Mouse (Mus musculus): Measurements from ENCODE around the gene Serbp1. TPM values are rescaled to one million over a fixed set of nuclear protein-coding genes. Genes with fewer than 3 reads are reported as not detected.

Serbp1 gene
- polyA plus RNA-seq, 1 experiment, result 331 TPM

GRCm38 (mm10) chr6:67268983-67269382 is 31.0 kb downstream of the Serbp1 start:
- no peak for TF ChIP-seq CTCF (IDR thresholded peaks at IDR 0.05; ENCODE audit: borderline replicate concordance, extremely low read depth, insufficient read depth, insufficient read length)
- no peak for DNase-seq (ENCODE audit: low read depth)

GRCm38 (mm10) chr6:67269459-67269858 is 31.5 kb downstream of the Serbp1 start:
- DNase-seq (ENCODE audit: low read depth), result no peak
- TF ChIP-seq CTCF (IDR thresholded peaks at IDR 0.05; ENCODE audit: borderline replicate concordance, extremely low read depth, insufficient read depth, insufficient read length), result no peak
- TF ChIP-seq POLR2A (IDR thresholded peaks at IDR 0.05; ENCODE audit: borderline replicate concordance, extremely low read depth, insufficient read depth, insufficient read length, poor library complexity, severe bottlenecking), result no peak

- no peak for TF ChIP-seq POLR2A (IDR thresholded peaks at IDR 0.05; ENCODE audit: borderline replicate concordance, extremely low read depth, insufficient read depth, insufficient read length, poor library complexity, severe bottlenecking)
- TF ChIP-seq CTCF (IDR thresholded peaks at IDR 0.05; ENCODE audit: borderline replicate concordance, extremely low read depth, insufficient read depth, insufficient read length), result no peak
- DNase-seq (ENCODE audit: low read depth), result no peak
Observed at GRCm38 (mm10) chr6:67277944-67278343, 40.0 kb downstream of the Serbp1 start.

GRCm38 (mm10) chr6:67281614-67282197 is 43.7 kb downstream of the Serbp1 start:
- TF ChIP-seq CTCF (IDR thresholded peaks at IDR 0.05; ENCODE audit: borderline replicate concordance, extremely low read depth, insufficient read depth, insufficient read length) (no peak), POLR2A (IDR thresholded peaks at IDR 0.05; ENCODE audit: borderline replicate concordance, extremely low read depth, insufficient read depth, insufficient read length, poor library complexity, severe bottlenecking) (no peak)
- DNase-seq (ENCODE audit: low read depth), result no peak

GRCm38 (mm10) chr6:67282897-67283296 is 44.9 kb downstream of the Serbp1 start:
- TF ChIP-seq POLR2A (IDR thresholded peaks at IDR 0.05; ENCODE audit: borderline replicate concordance, extremely low read depth, insufficient read depth, insufficient read length, poor library complexity, severe bottlenecking), result no peak
- TF ChIP-seq CTCF (IDR thresholded peaks at IDR 0.05; ENCODE audit: borderline replicate concordance, extremely low read depth, insufficient read depth, insufficient read length), result no peak
- DNase-seq (ENCODE audit: low read depth), result no peak

GRCm38 (mm10) chr6:67292042-67292623 is 54.2 kb downstream of the Serbp1 start:
- TF ChIP-seq CTCF (IDR thresholded peaks at IDR 0.05; ENCODE audit: borderline replicate concordance, extremely low read depth, insufficient read depth, insufficient read length) (no peak), POLR2A (IDR thresholded peaks at IDR 0.05; ENCODE audit: borderline replicate concordance, extremely low read depth, insufficient read depth, insufficient read length, poor library complexity, severe bottlenecking) (no peak)
- DNase-seq (ENCODE audit: low read depth), result no peak

- peak; percentile 16 for DNase-seq (ENCODE audit: low read depth)
- TF ChIP-seq POLR2A (IDR thresholded peaks at IDR 0.05; ENCODE audit: borderline replicate concordance, extremely low read depth, insufficient read depth, insufficient read length, poor library complexity, severe bottlenecking) (no peak), CTCF (IDR thresholded peaks at IDR 0.05; ENCODE audit: borderline replicate concordance, extremely low read depth, insufficient read depth, insufficient read length) (no peak)
Observed at GRCm38 (mm10) chr6:67296126-67296525, 58.1 kb downstream of the Serbp1 start.

GRCm38 (mm10) chr6:67298742-67299141 is 60.8 kb downstream of the Serbp1 start:
- TF ChIP-seq CTCF (IDR thresholded peaks at IDR 0.05; ENCODE audit: borderline replicate concordance, extremely low read depth, insufficient read depth, insufficient read length) (no peak), POLR2A (IDR thresholded peaks at IDR 0.05; ENCODE audit: borderline replicate concordance, extremely low read depth, insufficient read depth, insufficient read length, poor library complexity, severe bottlenecking) (no peak)
- DNase-seq (ENCODE audit: low read depth), result no peak

GRCm38 (mm10) chr6:67300300-67300699 is 62.3 kb downstream of the Serbp1 start:
- DNase-seq (ENCODE audit: low read depth), result no peak
- no peak for TF ChIP-seq POLR2A (IDR thresholded peaks at IDR 0.05; ENCODE audit: borderline replicate concordance, extremely low read depth, insufficient read depth, insufficient read length, poor library complexity, severe bottlenecking)
- TF ChIP-seq CTCF (IDR thresholded peaks at IDR 0.05; ENCODE audit: borderline replicate concordance, extremely low read depth, insufficient read depth, insufficient read length), result no peak

- TF ChIP-seq CTCF (IDR thresholded peaks at IDR 0.05; ENCODE audit: borderline replicate concordance, extremely low read depth, insufficient read depth, insufficient read length), result no peak
- no peak for TF ChIP-seq POLR2A (IDR thresholded peaks at IDR 0.05; ENCODE audit: borderline replicate concordance, extremely low read depth, insufficient read depth, insufficient read length, poor library complexity, severe bottlenecking)
- peak; percentile 59 for DNase-seq (ENCODE audit: low read depth)
Observed at GRCm38 (mm10) chr6:67300710-67301163, 62.8 kb downstream of the Serbp1 start.

- no peak for TF ChIP-seq POLR2A (IDR thresholded peaks at IDR 0.05; ENCODE audit: borderline replicate concordance, extremely low read depth, insufficient read depth, insufficient read length, poor library complexity, severe bottlenecking)
- TF ChIP-seq CTCF (IDR thresholded peaks at IDR 0.05; ENCODE audit: borderline replicate concordance, extremely low read depth, insufficient read depth, insufficient read length), result no peak
- no peak for DNase-seq (ENCODE audit: low read depth)
Observed at GRCm38 (mm10) chr6:67301230-67301629, 63.3 kb downstream of the Serbp1 start.

- no peak for DNase-seq (ENCODE audit: low read depth)
- TF ChIP-seq POLR2A (IDR thresholded peaks at IDR 0.05; ENCODE audit: borderline replicate concordance, extremely low read depth, insufficient read depth, insufficient read length, poor library complexity, severe bottlenecking) (no peak), CTCF (IDR thresholded peaks at IDR 0.05; ENCODE audit: borderline replicate concordance, extremely low read depth, insufficient read depth, insufficient read length) (no peak)
Observed at GRCm38 (mm10) chr6:67302471-67302870, 64.5 kb downstream of the Serbp1 start.

Measured in brain, embryonic 14.5 days (tissue).